Mouse (Mus musculus): ENCODE data around the gene Nlrp9a.
"Not testable (repeated sequence)": the region's sequence is repeated elsewhere in the genome, so short reads cannot be mapped to it uniquely, and the experiment has no call there.

The Nlrp9a gene

DNA sequence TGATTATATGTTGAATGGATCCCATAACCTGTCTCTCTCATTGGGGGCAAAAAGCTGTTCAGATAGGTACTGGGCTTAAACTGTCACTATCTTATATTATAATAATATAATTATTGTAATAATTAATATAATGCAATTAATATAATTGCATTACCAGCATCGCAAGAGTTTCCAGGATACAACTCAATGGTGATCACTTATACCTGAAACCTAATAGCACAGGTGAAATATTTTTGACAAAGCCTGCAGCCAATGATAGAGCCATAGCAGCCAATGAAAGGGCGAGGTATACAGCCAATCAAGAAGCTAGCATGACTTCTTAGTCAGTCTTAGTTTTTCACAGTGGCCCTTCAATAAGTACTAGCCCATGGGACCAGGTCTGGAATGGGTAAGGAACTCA lies at the start of gene Nlrp9a:
Gene Nlrp9a, plus strand, starts transcription at position 301 of the 400 bp plus-strand sequence.
- DNase-seq (ENCODE audit: low read depth, low spot score) = not testable (repeated sequence)

DNA sequence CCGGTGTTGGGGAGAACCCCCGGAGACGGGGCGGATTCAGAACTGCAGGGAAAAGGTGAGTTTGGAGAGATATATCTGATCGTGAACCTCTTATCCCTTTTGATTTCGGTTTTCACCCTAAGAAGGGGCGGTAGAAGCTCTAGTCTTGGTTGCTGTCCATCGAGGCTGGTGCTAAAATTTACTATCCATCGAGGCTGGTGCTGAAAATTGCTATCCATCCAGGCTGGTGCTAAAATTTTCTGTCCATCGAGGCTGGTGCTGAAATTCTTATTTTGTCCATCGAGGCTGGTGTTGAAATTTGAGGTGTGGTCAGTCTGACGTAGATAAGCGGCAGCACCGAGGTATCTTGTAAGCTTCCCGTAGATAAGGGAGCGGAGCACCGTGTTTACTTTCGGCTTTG lies 45.3 kb upstream of the Nlrp9a start:
- DNase-seq (ENCODE audit: low read depth, low spot score) = not testable (repeated sequence)

DNA sequence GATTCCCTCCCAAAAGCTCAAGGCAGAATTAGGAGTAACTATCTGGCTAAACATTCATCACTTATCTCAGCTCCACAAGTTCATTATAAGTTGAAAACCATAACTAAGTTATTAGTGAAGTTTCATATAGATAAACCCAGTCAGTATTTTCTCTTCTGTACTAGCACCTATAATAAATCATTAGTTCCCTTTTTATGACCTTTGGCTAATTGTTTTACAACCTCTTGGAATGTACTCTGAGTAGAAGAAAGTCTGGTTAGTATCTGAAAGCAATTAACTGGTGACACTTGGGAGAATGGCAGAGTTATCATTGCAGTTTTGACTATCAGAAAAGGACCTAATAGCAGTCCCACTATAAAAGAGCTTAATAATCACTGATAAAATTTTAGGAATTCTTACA lies 54.3 kb downstream of the Nlrp9a start:
- DNase-seq (ENCODE audit: low read depth, low spot score) = no peak

DNA sequence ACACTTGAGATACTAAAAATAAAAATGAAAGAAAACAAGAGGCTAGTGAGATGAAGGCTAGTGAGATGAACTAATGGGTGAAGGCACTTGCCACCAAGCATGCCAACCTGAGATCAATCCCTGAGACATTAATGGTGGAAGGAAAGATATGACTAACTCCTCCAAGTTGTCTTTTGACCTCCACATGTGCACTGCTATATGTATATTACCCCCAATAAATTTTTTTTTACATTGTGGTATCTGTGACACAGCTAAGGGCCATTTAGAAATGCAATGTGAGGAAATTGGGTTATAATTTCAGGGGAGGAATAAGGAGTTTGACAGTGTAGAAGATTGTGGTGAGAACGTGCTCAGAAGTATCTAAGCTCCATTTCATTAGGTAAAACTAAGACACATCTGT lies 55.0 kb downstream of the Nlrp9a start:
- no peak for DNase-seq (ENCODE audit: low read depth, low spot score)

DNA sequence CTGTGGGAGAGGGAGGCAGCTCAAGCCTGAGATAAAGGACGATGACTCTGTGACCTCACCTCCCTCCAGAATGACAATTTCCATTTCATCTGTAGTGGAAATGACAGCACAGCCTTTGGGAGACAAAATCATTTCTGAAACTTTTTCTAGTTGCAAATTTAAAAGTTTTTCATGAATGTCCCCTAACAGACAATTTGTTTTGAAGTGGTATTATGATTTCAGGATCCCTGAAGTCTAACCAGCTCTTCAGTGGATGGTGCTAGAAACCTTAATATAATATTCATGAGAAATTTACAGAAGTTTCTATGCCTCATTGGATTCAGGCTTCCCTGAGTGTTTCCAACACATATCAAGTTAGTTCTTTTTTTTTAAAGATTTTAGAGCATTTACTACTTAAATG lies 83.5 kb downstream of the Nlrp9a start, which contains the start of gene Vmn1r185:
Gene Vmn1r185, minus strand, starts transcription at position 101 of the 400 bp plus-strand sequence.
- DNase-seq (ENCODE audit: low read depth, low spot score) = not testable (repeated sequence)

Measured in CD4-positive, CD25-positive, alpha-beta regulatory T cell, adult 2 months (primary cell).